Mouse (Mus musculus): ENCODE measurements around the gene Vmn1r85.
"Not testable (repeated sequence)": the region's sequence is repeated elsewhere in the genome, so short reads cannot be mapped to it uniquely, and the experiment has no call there.

The Vmn1r85 gene

DNA sequence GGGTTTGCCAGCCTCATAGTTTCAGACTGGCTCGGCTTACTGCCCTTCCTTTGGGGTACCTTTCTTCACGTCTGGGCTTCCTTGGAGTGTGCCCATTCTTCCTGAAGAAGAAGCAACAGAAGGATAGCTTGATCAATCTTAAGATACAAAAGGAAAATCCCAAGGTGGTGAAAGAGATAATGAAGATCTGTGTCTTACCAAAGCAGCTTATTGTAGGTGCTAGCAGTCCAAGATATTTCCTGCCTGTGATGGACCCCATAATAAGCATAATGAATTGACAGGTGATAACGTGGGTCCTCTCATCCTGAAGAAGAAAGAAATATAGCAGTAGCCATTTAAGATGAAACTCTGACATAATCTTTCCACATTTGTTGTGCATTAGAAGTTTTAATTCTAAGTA, at the start of gene Vmn1r85:
Gene Vmn1r85, minus strand, starts transcription at position 101 of the 400 bp plus-strand sequence.
- no peak for DNase-seq

DNA sequence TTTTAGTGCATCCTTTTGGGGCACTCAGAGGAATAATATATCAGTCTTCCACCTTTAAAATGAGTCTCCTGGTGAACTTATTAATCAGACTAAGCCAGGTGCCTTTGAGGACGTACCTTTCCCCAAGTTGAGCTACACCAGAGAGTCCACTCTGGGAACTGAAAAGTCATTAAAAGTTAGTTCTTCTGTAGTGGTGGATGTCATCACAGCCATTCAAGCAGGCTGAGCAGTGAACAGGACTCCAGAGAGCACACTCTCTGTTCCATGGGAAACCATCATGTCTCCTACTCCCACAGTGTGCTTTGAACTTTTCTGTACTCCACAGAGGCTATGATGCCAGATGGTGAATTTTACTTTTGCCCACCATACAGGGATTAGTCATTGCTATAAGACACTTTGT, 45.1 kb upstream of the Vmn1r85 start, which contains the start of gene Vmn1r87:
Gene Vmn1r87, minus strand, starts transcription at position 101 of the 400 bp plus-strand sequence.
- no peak for DNase-seq

DNA sequence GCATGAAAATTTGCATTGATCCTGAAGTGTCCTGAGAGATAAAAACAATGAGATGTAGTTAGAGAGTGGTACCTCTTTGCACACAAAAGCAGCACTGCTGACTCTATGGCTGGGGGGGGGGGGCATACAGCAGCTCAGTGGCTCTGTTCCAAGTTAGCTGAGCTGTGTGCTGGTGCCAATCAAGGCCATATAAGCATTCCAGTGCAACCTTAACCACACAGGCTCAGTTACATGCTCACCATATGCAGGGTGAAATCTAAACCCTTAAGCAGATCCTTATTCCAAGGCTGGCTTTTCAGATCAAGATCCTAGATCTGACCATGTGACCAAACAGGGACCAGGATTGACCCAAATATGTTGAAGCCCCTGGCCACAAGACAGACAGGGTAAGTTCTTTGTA, 42.4 kb upstream of the Vmn1r85 start:
- no peak for DNase-seq

DNA sequence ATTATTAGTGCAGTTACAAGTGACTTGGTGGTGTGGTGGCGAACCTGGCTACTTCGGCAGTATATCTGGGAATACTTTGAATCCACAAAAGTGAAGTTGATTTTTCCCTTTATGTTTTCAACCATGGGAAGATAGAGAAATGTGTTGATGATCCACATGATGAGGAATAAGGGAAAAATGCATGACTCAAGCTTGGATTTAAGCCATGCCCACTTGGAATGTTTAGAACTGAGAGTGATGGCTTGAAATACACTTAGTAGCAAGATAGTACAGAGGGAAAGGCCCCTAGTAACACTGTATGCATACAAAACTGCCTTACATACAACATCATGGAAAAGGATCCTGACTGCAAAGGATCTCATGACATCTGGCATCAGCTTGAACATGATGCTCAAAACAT, 36.9 kb upstream of the Vmn1r85 start:
- no peak for DNase-seq

DNA sequence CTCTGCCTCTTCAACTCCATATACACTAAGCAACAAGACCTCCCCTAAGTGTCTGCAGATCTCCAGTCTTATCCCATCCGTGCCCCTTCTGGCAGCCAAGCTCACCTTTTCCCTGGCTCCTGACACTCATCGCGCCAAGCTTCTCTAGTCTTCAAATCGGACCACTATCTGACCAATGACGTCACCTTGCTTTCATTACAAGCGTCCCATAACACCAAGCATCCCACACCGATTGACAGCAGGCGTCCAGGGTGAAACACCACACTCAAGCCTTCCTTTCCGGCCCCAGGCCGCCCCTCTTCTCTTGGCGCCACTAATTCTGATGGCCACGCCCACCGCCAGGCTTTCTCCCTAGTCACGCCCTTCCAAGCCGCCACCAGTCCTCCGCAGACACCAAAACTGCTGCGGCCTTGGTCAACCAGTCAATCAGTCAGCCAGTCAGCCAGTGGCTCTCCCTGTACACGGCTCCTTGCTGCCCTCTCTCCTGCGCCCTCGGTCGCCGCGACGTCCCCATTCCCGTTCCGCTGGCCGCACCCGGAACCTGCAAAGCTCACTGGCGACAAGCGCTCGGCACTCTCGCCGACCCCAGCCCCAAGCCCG, 28.7 kb upstream of the Vmn1r85 start:
- DNase-seq, result peak in 1 of 2 experiments; percentile 5

DNA sequence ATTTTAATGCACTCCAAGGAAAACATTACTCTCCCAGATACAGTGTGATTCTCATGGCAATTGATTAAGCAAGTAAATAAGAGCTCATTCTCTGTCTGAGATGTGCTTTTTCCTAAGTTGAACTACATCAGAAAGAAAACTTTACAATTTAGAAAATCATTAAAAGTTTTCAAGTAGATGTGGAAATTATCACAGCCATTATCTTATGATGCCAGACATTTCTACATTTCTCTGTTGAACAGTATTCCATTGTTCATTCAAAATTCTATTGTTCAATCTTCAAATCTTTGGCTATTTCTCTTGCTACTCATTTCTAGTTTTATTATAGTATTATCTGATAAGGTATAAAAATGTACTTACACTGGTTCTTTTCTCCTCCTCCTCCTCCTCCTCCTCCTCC, 24.8 kb upstream of the Vmn1r85 start, which contains the start of gene Vmn1r86:
Gene Vmn1r86, minus strand, starts transcription at position 101 of the 400 bp plus-strand sequence.
- DNase-seq, result no peak

DNA sequence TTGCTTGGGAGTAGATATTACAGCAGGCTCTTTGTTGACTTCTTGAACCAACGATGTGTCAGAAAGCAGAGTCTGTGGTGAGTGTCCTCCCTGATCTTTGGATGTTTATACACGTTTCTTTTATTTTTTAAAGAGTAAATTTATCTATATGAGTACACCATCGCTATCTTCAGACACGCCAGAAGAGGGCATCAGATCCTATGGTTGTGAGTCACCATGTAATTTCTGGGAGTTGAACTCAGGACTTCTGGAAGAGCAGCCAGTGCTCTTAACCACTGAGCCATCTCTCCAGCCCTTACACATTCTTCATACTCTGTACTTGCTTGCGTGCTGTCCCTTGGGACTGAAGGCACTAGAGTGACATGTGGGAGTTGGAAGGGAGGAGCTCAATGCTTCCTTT, 22.7 kb downstream of the Vmn1r85 start:
- DNase-seq, result no peak

DNA sequence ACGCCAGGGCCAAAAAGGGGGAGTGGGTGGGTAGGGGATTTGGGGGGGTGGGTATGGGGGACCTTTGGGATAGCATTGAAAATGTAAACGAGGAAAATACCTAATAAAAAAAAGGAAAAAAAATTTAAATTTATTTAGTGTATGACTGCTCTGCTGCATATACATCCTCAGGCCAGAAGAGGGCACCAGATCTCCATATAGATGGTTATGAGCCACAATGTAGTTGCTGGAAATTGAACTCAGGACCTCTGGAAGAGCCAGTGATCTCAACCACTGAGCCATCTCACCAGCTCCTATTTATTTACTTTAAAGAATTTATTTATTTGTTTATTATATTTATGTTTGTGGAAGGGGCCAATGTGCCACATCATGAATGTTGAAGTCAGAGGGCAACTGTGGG, 31.6 kb downstream of the Vmn1r85 start:
- not testable (repeated sequence) for DNase-seq

DNA sequence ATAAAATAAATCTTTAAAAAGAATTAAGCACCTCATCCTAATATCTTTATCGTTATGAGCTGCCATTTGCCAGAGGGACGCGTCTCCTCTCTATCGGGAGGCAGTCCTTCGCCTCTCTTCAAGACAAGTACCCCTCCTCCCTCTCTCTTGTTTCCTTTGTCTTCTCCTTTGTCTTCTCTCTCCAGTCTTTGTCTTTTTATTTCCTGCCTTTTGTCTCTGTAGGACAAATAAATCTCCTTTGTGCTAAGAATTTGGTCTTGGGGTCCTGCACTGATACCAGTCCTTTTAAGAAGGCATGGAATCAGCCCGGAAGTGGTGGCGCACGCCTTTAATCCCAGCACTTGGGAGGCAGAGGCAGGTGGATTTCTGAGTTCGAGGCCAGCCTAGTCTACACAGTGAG, 35.4 kb downstream of the Vmn1r85 start:
- DNase-seq, result no peak

DNA sequence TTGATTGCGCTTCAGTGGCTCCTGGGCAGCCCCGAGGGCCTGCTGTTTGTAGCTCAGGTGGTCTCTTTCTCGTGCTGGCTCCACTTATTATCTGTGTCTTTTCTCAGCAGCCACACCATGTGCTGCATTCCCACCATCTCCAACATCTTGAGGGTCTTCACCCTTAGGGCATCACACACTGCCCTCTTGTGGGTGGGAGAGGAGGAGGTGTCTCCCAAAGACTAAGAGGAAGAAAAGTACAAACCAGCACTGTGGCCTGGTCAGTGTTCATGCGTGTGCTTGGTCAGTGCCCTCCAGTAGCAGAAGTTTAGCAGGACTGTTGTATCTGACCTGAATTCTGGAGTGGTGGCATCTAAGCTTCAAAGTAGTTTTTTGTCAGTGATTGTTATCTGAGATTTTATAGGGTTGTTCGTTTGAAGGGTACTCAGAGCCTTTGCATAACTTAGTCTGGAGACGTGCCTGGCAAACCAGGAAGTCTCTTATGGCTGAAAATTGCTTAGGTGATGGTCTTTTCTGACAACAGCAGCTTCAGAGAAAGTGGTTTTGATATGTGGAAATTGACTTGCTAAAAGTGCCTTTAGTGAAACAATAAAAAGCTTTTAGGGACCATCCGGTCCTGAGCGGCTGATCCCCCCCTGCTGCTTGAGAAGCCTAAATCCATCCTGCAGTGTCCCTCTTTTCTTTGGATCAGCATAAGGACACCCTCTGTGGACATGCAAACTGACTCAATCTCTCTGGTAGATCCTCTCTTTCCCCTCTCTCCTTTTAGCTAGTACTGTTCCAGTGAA, 37.9 kb downstream of the Vmn1r85 start:
- no peak for DNase-seq

DNA sequence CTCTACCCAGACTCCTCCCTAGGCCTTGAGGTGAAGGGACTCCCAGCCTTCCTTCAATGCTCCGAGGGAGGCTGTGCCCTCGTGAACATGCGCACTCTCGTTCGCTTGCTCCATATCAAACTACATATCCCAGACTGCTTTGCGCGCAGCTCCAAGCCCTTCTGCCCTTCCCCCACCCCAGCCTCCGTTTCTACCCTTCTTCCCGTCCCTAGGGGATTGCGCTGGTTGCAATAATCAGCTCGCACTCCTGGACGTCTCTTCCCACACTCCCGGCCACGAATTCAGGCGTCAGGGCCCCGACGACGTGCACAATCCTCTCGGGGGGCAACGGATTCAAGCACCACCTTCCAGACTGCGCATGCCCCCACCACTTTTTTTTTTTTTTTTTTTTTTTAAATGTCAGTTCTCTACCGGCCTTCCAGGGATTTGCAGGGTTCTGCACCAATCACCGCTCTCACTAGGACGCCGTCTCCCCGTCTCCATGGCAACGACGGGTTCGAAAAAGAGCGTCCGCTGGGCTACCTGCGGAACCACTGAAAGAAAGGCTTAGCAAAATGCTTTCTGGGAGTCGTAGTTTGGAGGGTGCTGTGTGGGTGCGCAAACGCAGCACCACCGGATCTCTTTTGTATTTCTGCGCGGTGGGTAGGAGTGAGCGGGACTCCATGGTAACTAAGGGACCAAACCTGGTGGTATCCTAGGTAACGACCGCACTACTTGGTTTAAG, 40.5 kb downstream of the Vmn1r85 start, which contains the start of gene Mzf1:
Gene Mzf1, minus strand, starts transcription at position 478 of the 724 bp plus-strand sequence.
- peak; percentile 84 to 88 for DNase-seq

DNA sequence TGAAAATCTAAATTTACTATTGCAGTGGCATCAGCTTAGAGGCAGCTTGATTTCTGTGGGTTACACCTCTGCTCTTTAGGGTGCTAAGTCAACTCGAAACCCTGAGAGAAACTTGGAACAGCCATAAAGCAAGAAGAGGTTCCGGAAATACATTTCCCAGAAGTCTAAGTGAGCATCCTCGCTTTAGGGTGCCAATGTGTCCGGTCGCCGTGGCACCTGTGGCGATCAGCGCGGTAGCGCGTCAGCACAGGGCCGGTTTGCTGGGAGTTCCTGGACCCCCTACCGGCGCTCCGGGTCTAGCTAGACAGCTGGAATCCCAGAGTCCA, 41.0 kb downstream of the Vmn1r85 start:
- no peak for DNase-seq

DNA sequence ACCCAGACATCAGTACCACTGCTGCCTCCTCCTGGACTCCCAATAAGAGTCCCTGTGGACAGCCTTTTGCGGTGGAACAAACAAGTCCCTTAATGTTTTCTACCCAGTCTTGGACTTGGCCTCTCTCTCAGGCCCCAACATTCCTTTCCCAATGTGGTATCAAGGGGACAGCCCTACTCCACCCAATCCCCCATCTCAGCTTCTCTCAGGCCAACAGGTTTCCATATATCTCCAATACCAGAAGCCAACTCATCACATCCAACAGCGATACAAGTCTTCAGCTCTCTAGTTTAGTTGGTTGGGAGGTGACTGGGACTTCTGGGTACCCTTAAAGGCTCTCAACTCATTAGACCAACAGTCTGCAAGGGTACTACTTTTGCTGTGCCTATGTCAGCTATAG, 41.5 kb downstream of the Vmn1r85 start:
- no peak for DNase-seq

DNA sequence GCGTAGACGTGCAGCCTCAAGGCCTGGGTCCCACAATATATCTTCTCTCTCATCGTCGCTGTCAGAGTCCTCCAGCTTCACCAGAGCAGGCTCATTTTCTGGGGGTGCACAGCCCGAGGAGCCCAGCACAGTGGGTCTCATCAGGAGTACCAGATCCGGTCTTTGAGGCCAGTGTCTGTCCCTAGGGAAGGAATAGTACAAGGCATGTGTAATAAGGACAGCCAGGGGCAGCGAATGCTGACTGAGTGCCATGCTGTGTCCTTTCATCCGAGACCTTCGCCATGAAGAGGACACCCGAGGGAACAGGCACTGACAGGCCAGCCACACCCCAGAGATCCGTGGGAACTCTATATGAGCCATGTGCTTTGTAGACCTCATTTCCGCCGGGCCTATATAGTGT, 42.0 kb downstream of the Vmn1r85 start:
- no peak for DNase-seq

DNA sequence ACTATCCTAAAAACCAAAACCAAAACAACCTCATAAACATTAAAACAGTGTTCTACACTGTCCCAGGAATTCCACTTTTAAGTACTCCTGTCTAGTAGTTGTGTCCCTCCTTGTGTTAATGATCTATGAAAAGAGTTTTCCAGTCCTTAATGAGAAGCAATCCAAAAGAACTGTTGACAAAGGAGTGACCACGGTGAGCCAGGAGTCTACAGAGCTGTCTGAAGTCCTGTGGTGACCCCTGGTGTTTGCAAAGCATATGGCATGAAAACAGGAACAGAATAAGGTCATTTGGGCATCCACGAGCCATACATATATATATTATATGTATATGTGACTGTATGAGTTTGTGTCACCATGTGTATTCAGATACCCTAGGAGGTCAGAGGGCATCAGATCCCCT, 48.9 kb downstream of the Vmn1r85 start:
- peak in 1 of 2 experiments; percentile 64 for DNase-seq

DNA sequence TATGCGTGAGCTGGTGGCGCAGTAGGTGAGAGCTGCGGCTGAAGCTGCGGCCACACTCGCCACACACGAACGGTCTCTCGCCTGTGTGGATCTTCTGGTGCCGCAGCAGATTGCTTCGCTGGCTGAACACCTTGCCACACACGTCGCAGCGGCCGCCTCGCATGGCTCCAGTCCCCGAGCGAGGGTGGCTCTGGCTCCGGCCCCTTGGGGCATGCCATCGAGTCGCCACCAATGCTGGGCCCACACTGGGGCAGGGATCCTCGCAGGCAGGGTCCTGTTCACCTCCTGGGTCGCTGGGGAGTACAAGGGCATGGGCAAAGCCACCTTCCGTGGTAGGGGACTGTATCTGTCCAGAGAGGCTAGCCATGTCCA, 50.7 kb downstream of the Vmn1r85 start:
- no peak for DNase-seq

DNA sequence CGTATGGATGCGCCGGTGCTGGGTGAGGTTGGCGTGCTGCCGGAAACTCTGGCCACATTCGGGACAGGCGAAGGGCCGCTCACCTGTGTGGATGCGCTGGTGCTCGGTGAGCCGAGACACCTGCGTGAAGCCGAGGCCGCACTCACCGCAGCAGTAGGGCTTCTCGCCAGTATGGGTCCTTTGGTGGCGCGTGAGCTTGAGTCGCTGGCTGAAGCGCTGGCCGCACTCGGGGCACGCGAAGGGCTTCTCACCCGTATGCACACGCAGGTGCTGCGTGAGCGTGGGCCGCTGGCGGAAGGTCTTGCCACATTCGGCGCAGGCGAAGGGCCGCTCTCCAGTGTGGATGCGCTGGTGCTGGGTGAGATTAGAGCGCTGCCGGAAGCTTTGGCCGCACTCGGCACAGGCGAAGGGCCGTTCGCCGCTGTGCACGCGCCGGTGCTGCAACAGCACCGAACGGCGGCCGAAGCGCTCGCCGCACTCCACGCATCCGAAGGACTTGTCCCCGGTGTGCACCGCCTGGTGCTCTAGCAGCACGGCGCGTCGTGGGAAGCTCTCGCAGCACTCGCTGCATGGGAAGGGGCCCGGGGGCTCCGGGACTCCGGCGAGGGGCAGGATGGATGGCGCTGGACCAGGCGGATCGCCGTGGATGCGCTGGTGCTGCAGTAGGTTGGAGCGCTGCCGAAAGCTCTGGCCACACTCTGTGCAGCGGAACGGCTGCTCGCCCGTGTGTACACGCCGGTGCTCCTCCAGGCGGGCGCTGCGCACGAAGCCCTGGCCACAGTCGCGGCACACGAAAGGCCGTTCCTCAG, 51.3 kb downstream of the Vmn1r85 start:
- DNase-seq, result no peak

DNA sequence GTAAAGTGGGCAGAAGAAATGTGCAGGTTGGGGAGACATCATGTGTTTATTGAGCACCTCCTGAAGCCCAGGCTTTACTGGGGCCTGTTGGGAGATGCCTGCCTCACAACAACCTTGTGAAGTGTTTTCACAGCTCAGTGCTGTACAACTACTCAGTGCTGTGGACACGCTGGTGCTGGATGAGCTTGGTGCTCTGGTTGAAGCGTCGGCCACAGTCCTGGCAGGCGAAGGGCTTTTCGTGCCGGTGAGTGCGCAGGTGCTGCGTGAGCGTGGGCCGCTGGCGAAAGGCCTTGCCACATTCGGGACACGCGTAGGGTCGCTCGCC, 51.9 kb downstream of the Vmn1r85 start:
- DNase-seq, result no peak

DNA sequence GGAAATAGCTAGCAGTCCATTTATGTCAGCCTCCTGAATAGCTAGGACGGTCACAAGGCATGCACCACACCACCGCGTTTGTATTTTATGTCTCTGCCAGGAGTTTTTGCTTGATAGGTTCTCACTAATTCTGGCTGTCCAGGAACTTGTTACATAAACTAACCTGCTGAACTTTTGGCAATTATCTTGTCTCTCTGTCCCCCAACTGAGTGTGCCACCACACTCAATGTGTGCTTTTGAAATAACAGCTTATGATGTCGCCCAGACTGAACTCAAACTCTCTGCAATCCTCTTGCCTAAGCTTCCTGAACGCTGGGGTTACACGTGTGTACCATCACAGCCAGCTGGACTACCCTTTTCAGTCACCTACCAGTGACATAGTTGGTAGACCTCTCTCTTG, 52.5 kb downstream of the Vmn1r85 start:
- no peak for DNase-seq

DNA sequence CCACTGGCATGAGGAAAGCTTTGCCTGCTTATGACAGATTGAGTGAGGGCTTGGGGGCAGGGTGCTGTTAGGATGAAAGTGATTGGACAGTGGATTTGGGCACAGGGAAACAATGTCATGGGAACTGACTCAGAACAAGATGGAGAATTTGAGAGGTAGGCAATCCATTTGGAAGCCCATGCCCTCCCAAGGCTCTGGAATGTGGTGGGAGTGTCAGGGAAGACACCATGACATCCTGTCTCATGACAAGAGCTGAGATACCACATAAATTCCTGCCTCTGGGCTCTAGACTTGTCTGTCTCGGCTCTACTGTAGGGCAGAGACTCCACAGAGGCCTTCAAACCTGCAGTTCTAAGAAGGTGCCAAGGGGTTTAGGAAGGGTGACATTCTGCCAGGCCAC, 53.7 kb downstream of the Vmn1r85 start:
- DNase-seq, result no peak

DNA sequence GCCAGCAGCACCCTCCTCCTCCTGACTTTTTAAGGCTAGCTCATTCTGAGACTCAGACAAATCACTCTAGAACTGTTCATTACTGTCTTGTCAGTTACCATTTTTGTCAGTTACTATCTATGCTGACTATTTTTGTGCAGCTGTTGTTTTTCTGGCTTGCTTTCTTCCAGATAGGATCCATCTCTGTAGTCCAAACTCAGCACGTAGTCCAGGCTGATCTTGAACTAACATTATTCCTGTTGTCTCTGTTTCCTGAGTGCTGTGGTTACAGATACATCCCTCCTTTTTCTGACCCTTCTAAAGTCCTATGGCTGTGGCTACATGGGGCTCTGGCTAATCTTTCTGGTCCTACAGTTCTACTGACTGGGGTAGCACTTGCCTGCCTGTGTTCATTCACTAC, 55.8 kb downstream of the Vmn1r85 start:
- DNase-seq, result no peak

DNA sequence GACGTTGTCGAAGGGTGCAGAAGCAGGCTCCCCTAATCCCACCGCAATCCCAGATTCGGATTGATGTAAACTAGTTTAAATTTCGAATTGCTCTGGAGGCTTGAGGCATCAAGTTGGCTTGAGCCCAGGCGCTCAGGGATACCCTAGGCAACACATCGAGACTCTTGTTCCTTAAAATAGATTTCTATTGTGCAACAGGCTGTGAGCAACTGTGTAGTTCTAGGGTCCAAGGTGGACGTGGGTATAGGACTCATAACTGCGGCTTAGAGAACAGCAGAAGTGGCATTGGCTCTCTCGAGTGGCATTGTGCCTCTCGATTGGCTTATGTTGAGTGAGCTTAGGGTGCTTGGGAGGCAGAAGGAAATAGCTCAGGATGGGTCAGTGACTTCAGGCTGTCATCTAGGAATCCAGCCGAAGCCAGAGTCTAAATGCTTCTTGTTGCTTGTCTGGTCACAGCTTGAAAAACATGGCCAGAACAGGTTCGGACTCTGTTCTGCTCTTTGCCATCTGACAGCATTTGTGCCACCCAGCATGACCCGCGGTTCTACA, 56.3 kb downstream of the Vmn1r85 start:
- DNase-seq, result no peak

All from spleen, adult 18-20 months (tissue).